Mouse (Mus musculus): ENCODE data around the gene Clpp. TPM values are rescaled to one million over a fixed set of nuclear protein-coding genes. Genes with fewer than 3 reads are reported as not detected.

Gene Clpp
- total and polyA plus RNA-seq, 3 experiments = 72.1 to 155 (median 84.9) TPM

GRCm38 (mm10) chr17:56988921-56989430 lies 1.1 kb upstream of the Clpp start:
- TF ChIP-seq POLR2A (IDR thresholded peaks at IDR 0.05; ENCODE audit: insufficient read depth, low read depth, low read length) (no peak), CTCF (IDR thresholded peaks at IDR 0.05) (peak; percentile 33), EP300 (IDR thresholded peaks at IDR 0.05; ENCODE audit: insufficient read depth, low read depth, low read length) (no peak)
- 72% methylated on average over 7 of the region's 7 CpGs for WGBS

GRCm38 (mm10) chr17:56989467-56990114 lies 514 bp upstream of the Clpp start:
- no peak for TF ChIP-seq CTCF (IDR thresholded peaks at IDR 0.05)
- TF ChIP-seq POLR2A (IDR thresholded peaks at IDR 0.05; ENCODE audit: insufficient read depth, low read depth, low read length) = peak; percentile 59
- no peaks in the 10 kb centered on the region for H3K27me3 ChIP-seq (ENCODE audit: control insufficient read depth, insufficient read depth, low read length)
- H3K4me1 ChIP-seq (ENCODE audit: control insufficient read depth, insufficient read depth, low read length) = peaks cover 3% of the 10 kb centered on the region
- intact Hi-C loops (cut with DNase I) = loop anchor here (1.0 to 2.0 kb wide), 4 partner anchors 22 to 314 kb away; partner anchors contain the start of genes Gm17949, Gtf2f1 and Khsrp
- WGBS = 4% methylated on average over 25 of the region's 25 CpGs
- H3K4me3 ChIP-seq = peak overlapping the region; percentile 84
- DNase-seq = no peak
- H3K9ac ChIP-seq (ENCODE audit: low read depth, low read length) = peak overlapping the region; percentile 69
- H3K79me2 ChIP-seq (replicated peaks; ENCODE audit: control insufficient read depth, insufficient read depth, low read length) = 0 out of 2 replicates have a peak, but pooled peaks cover 3% of the 10 kb centered on the region
- H3K27ac ChIP-seq = peak overlapping the region; percentile 89
- no peaks in the 10 kb centered on the region for H3K36me3 ChIP-seq (ENCODE audit: control insufficient read depth, insufficient read depth, low read length)

More at GRCm38 (mm10) chr17:56988921-56989430, 1.1 kb upstream of the Clpp start:
- no peak overlapping the region; the same call in 1 of the 2 replicates for H3K27ac ChIP-seq
- DNase-seq = peak in 1 of 2 experiments; percentile 13
- H3K79me2 ChIP-seq (replicated peaks; ENCODE audit: control insufficient read depth, insufficient read depth, low read length) = 0 out of 2 replicates have a peak, but pooled peaks cover 3% of the 10 kb centered on the region
- intact Hi-C loops (cut with DNase I) = no loop called here
- no peaks in the 10 kb centered on the region for H3K27me3 ChIP-seq (ENCODE audit: control insufficient read depth, insufficient read depth, low read length)
- H3K4me3 ChIP-seq = no peak overlapping the region
- H3K4me1 ChIP-seq (ENCODE audit: control insufficient read depth, insufficient read depth, low read length) = peaks cover 3% of the 10 kb centered on the region
- no peak overlapping the region for H3K9ac ChIP-seq (ENCODE audit: low read depth, low read length)
- H3K36me3 ChIP-seq (ENCODE audit: control insufficient read depth, insufficient read depth, low read length) = no peaks in the 10 kb centered on the region

- no peaks in the 10 kb centered on the region for H3K27me3 ChIP-seq (ENCODE audit: control insufficient read depth, insufficient read depth, low read length)
- peak overlapping the region; percentile 84 for H3K4me3 ChIP-seq
- TF ChIP-seq POLR2A (IDR thresholded peaks at IDR 0.05; ENCODE audit: insufficient read depth, low read depth, low read length) (no peak), CTCF (IDR thresholded peaks at IDR 0.05) (no peak), EP300 (IDR thresholded peaks at IDR 0.05; ENCODE audit: insufficient read depth, low read depth, low read length) (no peak)
- H3K79me2 ChIP-seq (replicated peaks; ENCODE audit: control insufficient read depth, insufficient read depth, low read length) = 0 out of 2 replicates have a peak, but pooled peaks cover 3% of the 10 kb centered on the region
- H3K36me3 ChIP-seq (ENCODE audit: control insufficient read depth, insufficient read depth, low read length) = no peaks in the 10 kb centered on the region
- intact Hi-C loops (cut with DNase I) = loop anchor here (1.0 to 2.0 kb wide), 4 partner anchors 20 to 316 kb away; partner anchors contain the start of genes Gm17949, Gtf2f1 and Khsrp
- peaks cover 3% of the 10 kb centered on the region for H3K4me1 ChIP-seq (ENCODE audit: control insufficient read depth, insufficient read depth, low read length)
- peak overlapping the region; percentile 25 for H3K9ac ChIP-seq (ENCODE audit: low read depth, low read length)
- no peak for DNase-seq
- H3K27ac ChIP-seq = no peak overlapping the region; the same call in 1 of the 2 replicates
- WGBS = 63% methylated on average over 2 of the region's 2 CpGs
Observed at GRCm38 (mm10) chr17:56990966-56991365, 861 bp downstream of the Clpp start.

DNA sequence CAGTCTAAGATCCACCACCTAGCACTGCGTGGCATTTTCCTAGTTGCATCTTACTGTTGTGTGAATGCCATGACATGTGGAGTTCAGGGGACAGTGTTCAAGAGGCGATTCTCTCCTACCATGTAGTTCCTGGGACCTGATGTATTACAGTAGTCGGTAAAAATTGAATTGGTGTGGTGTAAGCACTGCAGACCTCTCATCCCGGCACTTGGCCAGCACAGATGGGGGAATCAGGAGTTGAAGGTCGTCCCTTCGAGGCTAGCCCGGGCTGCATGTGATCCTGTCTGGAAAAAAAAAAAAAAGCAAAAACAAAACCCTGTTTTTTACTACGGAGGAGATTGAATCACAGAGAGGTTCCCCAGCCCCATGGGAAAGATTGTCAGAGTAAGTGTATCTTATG lies 4.9 kb downstream of the Clpp start:
- 76% methylated on average over 8 of the region's 8 CpGs for WGBS
- Histone ChIP-seq H3K36me3 (ENCODE audit: control insufficient read depth, insufficient read depth, low read length) (no peaks in the 10 kb centered on the region), H3K27me3 (ENCODE audit: control insufficient read depth, insufficient read depth, low read length) (no peaks in the 10 kb centered on the region), H3K27ac (no peak overlapping the region), H3K79me2 (replicated peaks; ENCODE audit: control insufficient read depth, insufficient read depth, low read length) (0 out of 2 replicates have a peak, but pooled peaks cover 3% of the 10 kb centered on the region), H3K4me1 (ENCODE audit: control insufficient read depth, insufficient read depth, low read length) (peaks cover 4% of the 10 kb centered on the region), H3K4me3 (no peak overlapping the region), H3K9ac (ENCODE audit: low read depth, low read length) (no peak overlapping the region)
- intact Hi-C loops (cut with DNase I) = no loop called here
- DNase-seq = no peak
- TF ChIP-seq POLR2A (IDR thresholded peaks at IDR 0.05; ENCODE audit: insufficient read depth, low read depth, low read length) (no peak), EP300 (IDR thresholded peaks at IDR 0.05; ENCODE audit: insufficient read depth, low read depth, low read length) (no peak), CTCF (IDR thresholded peaks at IDR 0.05) (no peak)

DNA sequence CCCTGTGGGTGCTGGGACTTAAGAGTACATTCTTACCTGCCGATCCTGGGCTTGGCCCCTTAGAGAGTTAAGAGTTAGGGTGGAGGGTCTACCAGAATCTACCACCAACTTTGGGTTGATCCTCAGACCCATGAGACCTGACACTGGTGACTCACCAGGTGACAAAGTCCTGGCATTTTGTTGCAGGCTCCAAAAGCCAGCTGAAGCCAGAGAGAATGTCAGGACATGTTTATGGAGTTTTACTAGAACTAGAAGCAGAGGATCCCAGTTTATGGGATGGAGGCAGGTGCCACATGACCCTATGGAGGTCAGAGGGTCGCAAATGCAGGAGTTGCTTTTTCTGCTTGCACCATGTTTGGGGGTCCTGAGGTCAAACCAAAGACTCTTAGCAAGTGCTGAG lies 6.4 kb downstream of the Clpp start:
- Histone ChIP-seq H3K36me3 (ENCODE audit: control insufficient read depth, insufficient read depth, low read length) (no peaks in the 10 kb centered on the region), H3K9ac (ENCODE audit: low read depth, low read length) (no peak overlapping the region), H3K4me3 (no peak overlapping the region), H3K27ac (peak overlapping the region; percentile 66), H3K79me2 (replicated peaks; ENCODE audit: control insufficient read depth, insufficient read depth, low read length) (no peaks in the 10 kb centered on the region), H3K4me1 (ENCODE audit: control insufficient read depth, insufficient read depth, low read length) (peaks cover 4% of the 10 kb centered on the region; the same call in 1 of the 2 replicates), H3K27me3 (ENCODE audit: control insufficient read depth, insufficient read depth, low read length) (no peaks in the 10 kb centered on the region)
- TF ChIP-seq CTCF (IDR thresholded peaks at IDR 0.05) = no peak
- intact Hi-C loops (cut with DNase I) = loop anchor here (1.0 to 2.0 kb wide), 4 partner anchors 100 to 338 kb away; no protein-coding TSS in a partner anchor
- no peak for DNase-seq
- 64% methylated on average over 2 of the region's 2 CpGs for WGBS
